Mouse (Mus musculus) hindbrain, embryonic 16.5 days (tissue): ENCODE measurements at regions not wholly inside any gene's neighbourhood (a gene's known extent, or its start where the extent isn't known, plus 50 kb on each side); places are given as distances from the start of the nearest gene placed in this dataset.

Experiments
- ATAC-seq: fragments of 200-750 bp; cut with Nextera tagmentation; 2 replicates; pipeline ENCODE4 v1.8.0; 2017; ENCODE audit warnings: moderate TSS enrichment, moderate library complexity
- H3K27ac ChIP-seq: fragments of 300-500 bp; sonication (generic); 2 replicates; pipeline ENCODE4 v1.5.1; 2014; ENCODE audit warnings: low read depth, mild to moderate bottlenecking, control low read depth, low read length, moderate library complexity
- H3K27me3 ChIP-seq: fragments of 300-500 bp; sonication (generic); replicated peaks from 2 replicates; pipeline ENCODE4 v1.6.1; 2014; ENCODE audit warnings: low read length; ENCODE audit not compliant: control insufficient read depth, insufficient read depth
- H3K36me3 ChIP-seq: fragments of 300-500 bp; sonication (generic); 2 replicates; pipeline ENCODE4 v1.6.1; 2014; ENCODE audit warnings: mild to moderate bottlenecking, low read length, moderate library complexity, mixed read lengths; ENCODE audit not compliant: control insufficient read depth, insufficient read depth
- H3K4me1 ChIP-seq: fragments of 300-500 bp; sonication (generic); 2 replicates; pipeline ENCODE4 v1.6.1; 2014; ENCODE audit warnings: low read depth, low read length; ENCODE audit not compliant: control insufficient read depth, insufficient read depth
- H3K4me2 ChIP-seq: fragments of 300-500 bp; sonication (generic); 2 replicates; pipeline ENCODE4 v1.6.1; 2014; ENCODE audit warnings: mild to moderate bottlenecking, low read length, control low read depth, moderate library complexity
- H3K4me3 ChIP-seq: fragments of 300-500 bp; sonication (generic); 2 replicates; pipeline ENCODE4 v1.5.1; 2014; ENCODE audit warnings: mild to moderate bottlenecking, low read length, control low read depth, moderate library complexity
- H3K9ac ChIP-seq: fragments of 300-500 bp; sonication (generic); 2 replicates; pipeline ENCODE4 v1.6.1; 2014; ENCODE audit warnings: low read depth, mild to moderate bottlenecking, control low read depth, low read length, moderate library complexity
- H3K9me3 ChIP-seq: fragments of 300-500 bp; sonication (generic); 2 replicates; pipeline ENCODE4 v1.6.1; 2014; ENCODE audit warnings: mild to moderate bottlenecking, low read length, moderate library complexity; ENCODE audit not compliant: control insufficient read depth
- WGBS: fragments of 180-500 bp; shearing (Covaris S2); extraction: QIAGEN DNeasy Blood & Tissue Kit; methylation state at CpG from one replicate; pipeline ENCODE4 v1.1.7; 2014; 5-methylcytosine and 5-hydroxymethylcytosine counted together

DNA sequence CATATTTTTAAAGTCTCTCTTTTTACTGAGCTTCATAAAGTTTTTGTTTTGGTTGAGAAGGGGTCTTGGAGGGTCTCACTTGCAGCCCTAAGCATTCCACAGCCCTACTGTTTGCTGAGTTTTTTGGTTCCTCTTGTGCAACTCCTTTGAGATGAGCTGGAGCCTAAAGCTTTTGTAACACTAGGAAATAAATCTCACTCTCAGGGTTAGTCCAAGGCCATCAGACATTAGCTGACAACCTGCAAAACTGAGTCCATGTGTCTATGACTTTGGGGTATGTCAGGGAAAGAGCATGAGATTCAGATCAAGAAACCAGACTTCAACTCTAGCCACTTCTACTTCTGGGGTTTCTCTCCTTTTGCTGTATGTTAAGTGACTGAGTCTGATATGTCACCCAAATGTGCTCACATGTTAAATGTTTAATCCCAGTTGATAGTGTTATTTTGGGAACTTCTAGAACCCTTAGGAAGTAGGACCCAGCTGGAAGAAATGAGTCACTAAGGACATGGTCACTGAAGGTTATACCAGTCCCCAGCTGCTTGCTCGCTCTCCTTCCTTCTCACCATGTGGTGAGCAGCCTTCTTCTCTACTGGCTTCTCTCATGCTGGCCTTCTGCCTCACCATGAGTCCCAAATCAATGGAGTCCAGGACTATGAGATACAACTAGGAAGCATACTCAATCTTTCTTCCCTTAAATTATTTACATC, 198.7 kb downstream of the Adamts15 start:
- Histone ChIP-seq H3K4me1 (no peaks in the 10 kb centered on the region), H3K9me3 (no peaks in the 10 kb centered on the region), H3K27ac (no peak overlapping the region), H3K4me2 (no peak overlapping the region), H3K9ac (no peak overlapping the region), H3K36me3 (no peaks in the 10 kb centered on the region), H3K27me3 (no peaks in the 10 kb centered on the region), H3K4me3 (no peak overlapping the region)
- ATAC-seq, result no peak
- 82% methylated on average over 1 of the region's 1 CpGs for WGBS

- Histone ChIP-seq H3K27ac (no peak overlapping the region), H3K4me2 (no peak overlapping the region), H3K9me3 (no peaks in the 10 kb centered on the region), H3K27me3 (no peaks in the 10 kb centered on the region), H3K36me3 (no peaks in the 10 kb centered on the region), H3K4me3 (no peak overlapping the region), H3K9ac (no peak overlapping the region), H3K4me1 (no peaks in the 10 kb centered on the region)
- ATAC-seq, result no peak
- WGBS, result 63% methylated on average over 4 of the region's 4 CpGs
Measured at GRCm38 (mm10) chr9:30721861-30722260, 200.4 kb downstream of the Adamts15 start.

GRCm38 (mm10) chr9:30716421-30717170, 205.7 kb downstream of the Adamts15 start:
- Histone ChIP-seq H3K36me3 (no peaks in the 10 kb centered on the region), H3K4me1 (no peaks in the 10 kb centered on the region), H3K9ac (no peak overlapping the region), H3K4me3 (no peak overlapping the region), H3K4me2 (no peak overlapping the region), H3K27me3 (no peaks in the 10 kb centered on the region), H3K9me3 (no peaks in the 10 kb centered on the region), H3K27ac (no peak overlapping the region)
- ATAC-seq, result no peak
- 72% methylated on average over 8 of the region's 8 CpGs for WGBS

- Histone ChIP-seq H3K9me3 (no peaks in the 10 kb centered on the region), H3K27ac (no peak overlapping the region), H3K4me1 (no peaks in the 10 kb centered on the region), H3K27me3 (no peaks in the 10 kb centered on the region), H3K4me3 (no peak overlapping the region), H3K9ac (no peak overlapping the region), H3K36me3 (no peaks in the 10 kb centered on the region), H3K4me2 (no peak overlapping the region)
- ATAC-seq, result no peak
- WGBS, result 82% methylated on average over 5 of the region's 5 CpGs
Measured at GRCm38 (mm10) chr9:30710131-30710530, 212.1 kb downstream of the Adamts15 start.

GRCm38 (mm10) chr9:30699848-30700247, 222.4 kb downstream of the Adamts15 start:
- no peak for ATAC-seq
- Histone ChIP-seq H3K4me1 (no peaks in the 10 kb centered on the region), H3K36me3 (no peaks in the 10 kb centered on the region), H3K4me3 (no peak overlapping the region), H3K27me3 (no peaks in the 10 kb centered on the region), H3K27ac (no peak overlapping the region), H3K9ac (no peak overlapping the region), H3K4me2 (no peak overlapping the region), H3K9me3 (no peaks in the 10 kb centered on the region)
- WGBS, result 50% methylated on average over 5 of the region's 5 CpGs

DNA sequence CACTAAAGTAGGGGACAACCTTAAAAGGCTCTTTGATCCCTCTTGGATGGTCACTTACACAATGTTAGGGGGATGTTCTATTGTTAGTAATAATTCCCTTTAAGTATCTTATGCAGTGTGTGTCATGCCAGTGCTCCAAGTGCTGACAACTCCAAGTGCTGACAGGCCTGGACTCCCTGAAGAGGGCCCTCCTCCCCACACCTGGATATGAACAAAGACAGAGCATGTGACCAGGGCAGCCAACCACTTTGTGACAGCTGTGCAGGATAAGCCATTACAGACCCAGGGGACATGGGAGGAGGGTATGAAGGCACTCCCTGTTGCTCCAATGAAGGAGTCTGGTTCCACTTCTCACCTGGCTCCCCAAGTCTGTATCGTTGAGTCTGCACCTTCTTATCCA, 224.7 kb downstream of the Adamts15 start:
- 93% methylated on average over 1 of the region's 1 CpGs for WGBS
- H3K4me3 ChIP-seq, result no peak overlapping the region

GRCm38 (mm10) chr9:30668095-30668494, 241.2 kb downstream of the Snx19 start:
- ATAC-seq, result no peak
- Histone ChIP-seq H3K4me3 (no peak overlapping the region), H3K9me3 (no peaks in the 10 kb centered on the region), H3K9ac (no peak overlapping the region), H3K27me3 (no peaks in the 10 kb centered on the region), H3K4me2 (no peak overlapping the region), H3K27ac (no peak overlapping the region), H3K4me1 (no peaks in the 10 kb centered on the region), H3K36me3 (no peaks in the 10 kb centered on the region)

More for the DNA sequence above, 224.7 kb downstream of the Adamts15 start:
- no peak for ATAC-seq
- no peaks in the 10 kb centered on the region for H3K9me3 ChIP-seq
- H3K27ac ChIP-seq, result no peak overlapping the region
- H3K36me3 ChIP-seq, result no peaks in the 10 kb centered on the region
- H3K4me1 ChIP-seq, result no peaks in the 10 kb centered on the region
- no peaks in the 10 kb centered on the region for H3K27me3 ChIP-seq
- no peak overlapping the region for H3K9ac ChIP-seq
- H3K4me2 ChIP-seq, result no peak overlapping the region

DNA sequence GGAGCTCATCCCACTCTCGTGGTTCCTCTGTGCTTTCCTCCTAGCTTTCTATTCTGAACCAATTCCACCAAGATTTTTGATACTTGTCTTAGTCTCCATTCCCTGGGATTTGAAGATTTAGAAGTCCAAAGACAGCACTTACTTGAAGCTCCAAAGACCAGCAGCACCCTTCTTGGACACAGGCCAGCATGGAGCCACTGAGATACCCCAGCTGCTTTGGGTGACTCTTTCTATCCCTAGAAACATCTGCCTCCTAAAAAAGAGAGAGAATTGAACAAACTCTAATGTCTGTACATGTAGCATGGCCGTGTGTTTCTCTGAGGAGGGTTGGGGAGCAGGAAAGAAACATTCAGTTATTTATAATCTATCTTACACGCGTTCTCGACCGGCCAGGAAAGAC, 235.5 kb downstream of the Snx19 start:
- Histone ChIP-seq H3K9me3 (no peaks in the 10 kb centered on the region; the same call in 1 of the 2 replicates), H3K4me1 (no peaks in the 10 kb centered on the region), H3K27me3 (no peaks in the 10 kb centered on the region), H3K36me3 (no peaks in the 10 kb centered on the region), H3K4me2 (no peak overlapping the region), H3K4me3 (no peak overlapping the region), H3K9ac (no peak overlapping the region), H3K27ac (no peak overlapping the region)
- no peak for ATAC-seq
- 93% methylated on average over 6 of the region's 6 CpGs for WGBS

- no peak overlapping the region for H3K4me2 ChIP-seq
- no peaks in the 10 kb centered on the region for H3K9me3 ChIP-seq
- H3K36me3 ChIP-seq, result no peaks in the 10 kb centered on the region
- no peak for ATAC-seq
- H3K4me1 ChIP-seq, result no peaks in the 10 kb centered on the region
- no peak overlapping the region for H3K9ac ChIP-seq
- no peak overlapping the region for H3K4me3 ChIP-seq
- WGBS, result 89% methylated on average over 5 of the region's 5 CpGs
- no peaks in the 10 kb centered on the region for H3K27me3 ChIP-seq
- H3K27ac ChIP-seq, result no peak overlapping the region
Measured at GRCm38 (mm10) chr9:30653961-30654360, 227.1 kb downstream of the Snx19 start.
